Mouse (Mus musculus): ENCODE data around the gene Cttnbp2. TPM values are rescaled to one million over a fixed set of nuclear protein-coding genes. Genes with fewer than 3 reads are reported as not detected.

Gene Cttnbp2
- polyA plus RNA-seq, 3 experiments from 2014 or later: 0.26 TPM; not detected in 2

DNA sequence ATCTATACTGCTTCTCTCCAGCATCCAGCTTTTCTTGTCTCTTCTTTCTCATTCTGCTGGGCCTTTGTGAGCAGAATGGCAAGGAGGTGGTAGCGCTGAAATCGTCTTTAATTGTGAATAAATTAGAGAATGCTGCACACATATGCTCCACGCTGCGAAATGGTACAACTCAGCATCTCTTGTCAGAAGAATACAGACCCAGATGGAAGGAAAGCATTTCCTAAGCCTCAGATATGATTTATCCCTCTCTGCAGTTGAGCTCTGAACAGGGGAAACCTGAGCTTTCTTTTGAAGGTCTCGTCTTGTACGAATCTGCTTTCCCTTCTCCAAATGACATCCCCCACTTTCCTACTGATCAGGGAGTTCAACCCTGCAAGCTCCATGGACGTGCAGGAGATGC is 48.4 kb downstream of the Cttnbp2 start:
- ATAC-seq: no peak

DNA sequence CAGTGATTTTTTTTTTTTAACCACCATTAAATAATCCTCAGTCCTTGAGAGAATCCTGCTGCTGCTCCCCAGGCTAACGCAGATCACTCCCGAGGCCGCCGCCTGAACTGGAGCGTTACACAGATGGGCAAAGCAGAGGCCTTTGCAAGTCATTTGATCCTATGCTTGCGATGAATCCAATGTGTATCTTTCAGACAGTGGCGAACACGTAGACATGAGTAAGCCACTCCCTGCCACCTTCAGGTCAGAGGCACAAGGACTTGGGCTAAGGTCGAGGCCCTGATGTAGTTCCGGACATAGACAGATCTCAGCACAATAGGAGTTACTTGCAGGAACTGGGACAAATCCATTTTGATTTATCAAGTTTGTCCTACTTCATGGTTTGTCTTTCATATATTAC is 49.0 kb downstream of the Cttnbp2 start:
- ATAC-seq: no peak

DNA sequence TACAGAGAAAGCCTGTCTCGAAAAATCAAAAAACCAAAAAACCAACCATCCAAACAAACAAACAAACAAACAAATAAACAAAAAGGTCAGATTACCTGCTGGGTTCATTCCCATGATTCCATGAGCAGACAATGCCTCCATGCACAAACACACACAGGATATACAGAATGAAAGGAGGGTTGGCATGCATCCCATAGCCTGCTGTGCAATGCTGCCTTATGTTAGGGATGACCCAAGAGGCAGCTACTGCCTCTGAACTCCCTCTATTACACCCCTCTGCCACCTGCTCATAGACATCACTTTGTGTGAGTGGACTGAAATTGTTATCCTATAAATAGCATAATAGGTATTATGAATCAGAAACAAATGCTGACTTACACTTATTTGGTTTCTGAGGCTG is 55.0 kb downstream of the Cttnbp2 start:
- ATAC-seq: no peak

DNA sequence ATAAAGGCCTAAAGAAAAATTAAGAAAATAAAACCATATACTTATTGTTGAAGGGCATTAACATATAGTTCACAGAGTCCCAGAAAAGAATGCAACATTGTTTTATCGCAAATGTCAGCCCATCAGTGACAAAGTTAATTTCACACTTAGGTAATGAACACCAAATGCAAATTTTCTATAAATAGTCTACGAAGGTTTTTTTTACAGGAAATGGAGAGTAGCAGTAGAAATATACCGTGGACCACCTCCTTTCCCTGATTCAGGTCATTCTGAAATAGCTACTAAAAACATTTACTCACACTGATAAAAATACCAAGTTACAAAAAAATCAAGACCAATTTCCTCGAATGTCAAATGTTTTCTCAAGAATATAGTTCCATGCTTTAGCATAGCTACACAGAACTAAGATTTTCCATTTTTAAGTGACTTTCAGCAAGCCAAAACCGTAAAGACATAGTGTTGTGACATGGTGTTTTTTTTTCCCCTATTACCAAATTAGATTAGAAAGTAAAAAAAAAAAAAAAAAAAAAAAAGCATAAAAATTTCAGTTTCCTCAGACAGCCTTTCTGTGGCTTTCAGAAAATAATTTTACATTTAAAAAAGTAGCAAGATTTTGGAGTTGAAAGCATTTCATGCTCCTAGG is 64.0 kb downstream of the Cttnbp2 start:
- ATAC-seq: no peak

DNA sequence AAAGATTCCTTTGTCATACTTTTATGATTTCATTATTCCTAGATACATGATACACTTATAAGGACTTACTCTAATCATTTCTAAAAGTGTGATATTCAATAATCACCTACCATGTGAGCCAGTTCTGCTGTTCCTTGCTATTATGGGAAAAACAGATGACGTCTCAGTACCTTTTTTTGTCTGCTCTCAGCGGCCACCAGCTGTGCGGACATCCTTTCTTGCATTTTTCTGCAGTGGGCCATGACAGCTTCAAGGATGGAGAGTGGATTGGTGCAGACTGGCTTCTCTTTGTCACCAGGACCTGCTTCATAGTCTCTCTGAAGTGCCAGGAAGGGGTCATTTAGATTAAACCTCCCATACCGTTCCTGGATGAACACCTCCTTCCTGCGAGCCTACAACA is 66.6 kb downstream of the Cttnbp2 start:
- ATAC-seq: no peak

DNA sequence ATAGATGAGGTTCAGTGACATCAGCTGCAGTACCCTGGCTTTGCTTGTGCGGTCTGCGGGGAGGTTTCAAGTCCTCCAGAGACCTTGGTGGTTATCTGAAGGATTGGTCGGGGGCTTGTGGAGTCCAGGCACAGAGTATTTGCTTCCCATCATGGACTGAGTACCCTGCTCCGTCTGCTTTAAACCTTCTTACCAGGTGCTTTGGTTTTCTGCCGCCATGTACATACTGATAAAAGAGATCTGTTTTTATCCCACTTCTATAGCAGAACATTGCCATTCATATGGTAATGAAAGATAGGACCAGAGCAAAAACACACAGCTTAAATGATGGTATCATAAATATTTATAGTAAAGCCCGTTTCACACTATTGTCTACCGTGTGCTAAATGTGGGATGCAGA is 67.7 kb downstream of the Cttnbp2 start:
- ATAC-seq: no peak

DNA sequence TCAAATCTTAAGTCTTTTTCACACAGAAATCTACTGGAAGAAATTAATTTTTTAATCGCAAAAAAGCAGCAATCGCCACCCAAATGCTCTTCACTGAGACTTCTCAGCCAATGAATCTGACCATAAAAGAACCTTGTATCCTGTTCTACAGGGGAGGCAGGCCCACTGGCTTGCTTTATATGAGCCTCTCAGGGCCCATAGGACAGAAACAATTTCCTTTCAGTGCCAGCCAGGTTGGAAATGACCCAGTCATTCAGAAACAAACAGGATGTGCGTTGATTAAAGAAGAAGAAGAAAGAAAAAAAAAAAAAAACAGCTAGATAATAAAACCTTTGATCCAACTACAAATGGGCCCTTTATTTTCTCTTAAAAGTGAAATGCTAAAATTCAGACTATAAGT is 68.3 kb downstream of the Cttnbp2 start:
- ATAC-seq: no peak

DNA sequence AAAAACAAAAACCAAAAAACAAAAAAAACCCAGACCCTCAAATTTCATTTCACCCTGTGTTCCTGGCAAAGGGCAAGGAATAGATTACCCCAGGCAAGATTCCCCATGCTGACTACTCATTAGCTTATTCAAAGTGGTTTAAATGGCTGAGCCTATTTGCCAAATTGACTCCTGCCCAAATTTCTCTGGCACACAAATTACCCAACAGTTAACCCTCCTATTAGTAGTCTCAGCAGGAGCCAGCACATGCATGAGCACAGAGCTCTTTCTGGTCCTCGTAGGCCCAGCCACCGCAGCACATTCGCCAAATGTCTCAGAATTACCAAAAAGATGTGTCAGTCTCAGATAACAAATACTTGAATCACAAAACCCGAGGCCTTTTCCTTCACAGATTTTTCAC is 68.9 kb downstream of the Cttnbp2 start:
- ATAC-seq: no peak

DNA sequence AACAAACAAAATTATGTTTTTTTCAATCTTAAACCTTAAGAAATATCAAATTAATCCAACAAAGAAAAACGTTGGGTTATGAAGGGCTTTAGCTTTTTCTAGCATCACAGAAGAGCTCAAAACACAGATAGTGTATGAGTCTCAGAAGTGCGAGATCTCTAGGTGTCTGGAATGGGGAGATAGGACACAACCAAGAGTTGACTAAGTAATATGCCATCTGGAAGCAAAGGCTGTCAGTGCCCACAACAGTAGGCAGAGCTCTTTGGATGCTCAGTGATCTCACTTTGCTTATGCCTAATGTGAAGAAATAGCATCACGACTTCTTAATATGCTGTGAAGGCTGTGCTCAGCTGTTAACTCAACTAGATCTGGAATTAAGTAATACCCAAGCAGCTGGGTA is 72.3 kb downstream of the Cttnbp2 start:
- no peak for ATAC-seq

DNA sequence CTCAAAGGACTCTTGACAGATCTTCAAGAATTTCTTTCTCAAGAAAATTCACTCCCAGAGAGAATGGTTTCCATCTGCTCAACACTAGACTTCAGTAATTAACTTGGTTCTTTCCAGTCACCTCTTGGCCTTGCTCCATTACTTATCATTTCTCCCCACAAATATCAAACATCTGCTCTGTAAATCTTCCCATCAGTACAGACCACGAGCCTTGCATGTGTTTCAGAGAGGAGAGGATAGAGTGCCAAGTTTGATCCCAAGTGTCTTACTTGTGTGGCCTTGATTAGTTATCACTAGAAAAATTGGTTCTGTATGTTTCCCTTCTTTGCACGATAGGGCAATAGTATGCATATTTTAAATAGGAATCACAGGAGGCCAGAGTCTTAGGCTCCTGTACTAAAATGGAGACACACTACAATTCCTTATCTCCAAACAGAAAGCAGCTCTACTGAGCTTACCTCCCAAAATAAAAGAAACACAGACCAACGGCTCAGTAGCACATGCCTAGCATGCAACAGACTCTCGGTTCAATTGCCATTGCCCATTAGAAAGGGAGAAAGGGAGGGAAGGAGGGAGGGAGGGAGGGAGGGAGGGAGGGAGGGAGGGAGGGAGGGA is 73.6 kb downstream of the Cttnbp2 start:
- ATAC-seq: no peak

DNA sequence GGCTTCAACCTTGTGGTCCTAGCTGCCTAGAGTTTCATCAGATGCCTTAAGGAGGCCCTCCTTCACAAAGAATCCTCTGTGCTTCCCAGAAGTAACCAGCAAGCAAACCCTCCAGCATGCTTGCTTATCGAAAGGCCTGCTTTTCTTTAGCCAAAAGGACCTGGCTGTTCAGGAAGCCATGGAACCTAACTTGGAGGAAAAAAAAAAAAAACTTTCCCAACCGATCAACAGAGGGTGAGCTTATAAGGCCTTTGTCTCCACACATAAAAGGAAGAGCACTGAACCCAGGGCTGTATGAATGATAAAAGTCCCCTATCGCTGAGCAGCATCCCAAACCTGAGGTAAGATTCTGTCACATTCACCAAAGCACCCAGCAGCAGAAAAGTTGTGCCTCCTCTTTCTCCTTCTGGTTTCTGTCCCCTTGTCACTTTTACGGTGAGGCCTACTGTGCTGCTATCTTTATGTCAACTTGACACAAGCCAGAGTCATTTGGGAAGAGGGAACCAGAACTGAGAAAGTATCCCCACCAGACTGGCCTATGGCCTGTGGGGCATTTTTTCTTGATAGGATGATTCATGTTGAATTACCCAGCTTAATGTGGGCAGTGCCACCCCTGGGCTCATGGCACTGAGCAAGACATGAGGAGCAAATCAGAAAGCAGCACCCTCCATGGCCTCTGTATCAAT is 78.4 kb downstream of the Cttnbp2 start:
- ATAC-seq: no peak

DNA sequence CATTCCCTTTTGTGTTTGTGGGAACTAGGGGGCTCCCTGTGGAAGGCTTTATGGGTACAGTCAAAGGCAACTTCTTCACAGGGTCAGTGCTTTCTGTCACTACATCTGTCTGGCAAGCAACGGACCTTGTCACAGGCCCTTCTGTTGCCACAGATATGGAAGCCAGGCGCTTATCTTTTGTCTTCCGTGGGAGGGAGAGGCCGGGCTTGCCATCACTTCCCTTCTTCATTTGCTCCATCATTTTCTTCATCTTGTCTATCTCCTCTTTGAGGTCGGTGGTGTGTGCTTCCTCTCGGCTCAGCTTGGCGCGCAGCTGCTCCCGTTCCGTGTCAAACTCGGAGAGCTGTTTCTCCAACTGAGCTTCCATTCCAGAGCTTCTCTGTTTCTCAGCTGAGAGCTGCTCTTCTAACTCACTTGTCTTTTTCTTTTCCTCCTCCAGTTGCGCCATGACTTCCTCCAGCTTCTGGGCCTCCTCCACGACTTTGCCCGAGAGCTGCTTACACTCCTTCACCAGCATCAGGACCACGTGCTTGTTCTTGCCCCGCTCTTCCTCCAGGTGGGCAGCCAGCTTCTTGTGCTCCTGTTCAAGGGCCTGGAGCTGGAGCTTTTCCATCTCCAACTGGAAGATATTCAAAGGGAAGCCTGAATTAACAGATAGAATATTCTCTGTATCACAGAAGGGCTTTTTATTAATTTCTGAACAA is 79.7 kb downstream of the Cttnbp2 start:
- ATAC-seq: no peak

DNA sequence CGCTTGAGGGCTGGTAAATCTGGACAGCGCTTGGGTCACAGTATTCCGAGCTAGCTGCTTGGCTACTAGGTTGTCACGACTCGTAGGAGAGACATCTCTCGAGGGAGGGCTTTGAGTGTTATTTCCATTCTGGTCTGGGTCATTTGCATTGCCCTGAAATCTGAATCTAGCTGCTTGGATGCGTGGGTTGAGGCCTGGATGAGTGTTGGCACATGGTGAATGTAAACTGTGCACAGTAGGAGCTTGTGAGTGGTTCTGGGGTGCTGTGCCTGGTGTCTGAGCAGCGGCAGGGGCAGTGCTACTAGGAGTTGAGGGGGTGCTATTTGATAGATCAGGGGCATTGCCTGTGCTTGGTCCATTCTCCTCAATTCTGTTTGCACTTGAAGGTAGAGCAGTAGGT is 80.3 kb downstream of the Cttnbp2 start:
- no peak for ATAC-seq

DNA sequence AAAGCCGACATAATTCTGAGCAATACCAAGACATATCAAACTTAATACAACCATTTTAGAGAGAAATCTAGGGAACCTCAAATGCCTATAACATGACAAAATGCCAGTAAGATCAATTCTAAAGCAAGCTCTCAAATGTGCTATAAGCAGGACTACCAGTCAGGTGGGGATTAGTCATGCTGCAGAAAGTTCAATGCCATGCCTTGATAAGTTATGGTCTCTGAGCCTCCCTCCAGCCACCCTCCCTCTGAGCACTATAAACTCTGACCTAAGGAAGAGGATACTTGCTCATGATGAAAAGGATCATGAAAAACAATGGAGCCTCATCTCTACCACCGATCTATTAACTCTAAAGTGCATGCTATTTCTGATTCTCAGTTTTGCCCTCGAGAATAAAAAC is 82.3 kb downstream of the Cttnbp2 start:
- ATAC-seq: no peak

DNA sequence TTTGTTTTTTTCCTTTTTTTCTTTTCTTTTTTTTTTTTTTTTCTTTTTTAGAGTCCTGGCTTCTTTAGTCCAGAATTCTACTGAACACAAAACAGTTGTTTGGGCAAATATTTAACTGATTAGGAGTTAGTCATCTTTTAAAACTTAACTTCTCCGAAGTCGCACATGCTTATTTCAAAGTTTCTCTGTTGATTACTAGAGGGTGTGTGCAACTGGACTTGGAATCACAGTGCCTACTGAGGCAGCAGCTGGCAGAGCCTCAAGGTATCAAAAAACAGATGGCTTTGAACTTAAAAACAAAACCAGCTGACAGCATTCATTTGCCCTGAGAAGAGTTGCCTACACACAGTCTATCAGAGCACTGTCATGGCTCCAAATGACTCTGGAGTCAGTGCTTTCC is 82.8 kb downstream of the Cttnbp2 start:
- ATAC-seq: no peak

DNA sequence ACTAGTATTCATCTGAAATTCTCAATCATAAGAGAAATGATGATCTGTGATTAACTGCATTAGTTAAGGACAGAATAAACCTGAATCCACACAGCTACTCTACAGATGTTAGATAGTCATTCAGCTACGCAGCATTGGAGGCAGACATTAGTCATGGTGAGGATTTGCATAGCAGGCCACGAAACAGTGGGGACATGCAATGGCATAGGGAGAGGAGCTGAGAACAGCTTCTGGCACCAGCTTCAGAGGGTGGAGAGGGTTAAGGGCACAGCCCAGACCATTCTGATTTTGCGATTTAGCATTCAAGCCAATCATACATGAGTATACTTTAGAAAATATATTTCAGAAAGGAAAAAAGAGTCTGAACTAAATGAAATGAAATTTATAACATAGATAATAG is 84.6 kb downstream of the Cttnbp2 start:
- ATAC-seq: no peak

DNA sequence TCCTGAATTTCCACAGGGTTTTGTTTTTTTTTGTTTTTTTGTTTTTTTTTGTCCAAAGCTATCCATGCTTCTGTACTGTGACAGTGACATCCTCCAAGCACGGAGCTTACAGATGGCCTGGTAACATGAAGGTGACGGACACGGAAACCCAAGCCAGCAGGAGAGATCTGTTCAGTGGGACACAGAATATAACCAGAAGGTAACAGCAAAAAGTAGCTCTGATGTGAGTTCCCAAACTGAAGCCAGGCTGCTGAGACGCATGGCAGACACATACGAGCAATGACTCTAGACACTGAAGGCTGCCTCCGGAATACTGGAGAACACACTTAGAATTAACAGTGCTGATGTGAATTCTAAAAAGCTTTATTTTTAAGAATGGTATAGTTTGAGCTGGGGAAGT is 89.8 kb downstream of the Cttnbp2 start:
- ATAC-seq: no peak

DNA sequence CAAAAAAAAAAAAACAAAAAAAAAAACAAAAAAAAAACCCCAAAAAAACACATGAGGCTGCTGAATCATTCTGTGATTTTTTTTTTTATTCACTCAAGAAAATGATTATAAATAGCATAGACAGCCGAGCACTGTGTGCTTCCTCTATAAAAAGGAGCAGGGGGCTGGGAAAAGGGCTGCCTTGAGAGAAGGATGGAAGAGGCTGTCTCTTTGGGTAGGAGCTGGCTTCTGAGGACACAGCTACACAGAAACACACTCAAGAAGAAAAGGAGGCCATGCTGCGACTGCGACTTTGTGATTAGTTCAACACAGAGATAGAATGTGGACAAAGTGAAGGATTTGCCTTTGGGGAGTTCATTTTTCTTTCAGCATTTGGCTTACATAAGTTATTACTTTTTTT is 90.3 kb downstream of the Cttnbp2 start:
- no peak for ATAC-seq

DNA sequence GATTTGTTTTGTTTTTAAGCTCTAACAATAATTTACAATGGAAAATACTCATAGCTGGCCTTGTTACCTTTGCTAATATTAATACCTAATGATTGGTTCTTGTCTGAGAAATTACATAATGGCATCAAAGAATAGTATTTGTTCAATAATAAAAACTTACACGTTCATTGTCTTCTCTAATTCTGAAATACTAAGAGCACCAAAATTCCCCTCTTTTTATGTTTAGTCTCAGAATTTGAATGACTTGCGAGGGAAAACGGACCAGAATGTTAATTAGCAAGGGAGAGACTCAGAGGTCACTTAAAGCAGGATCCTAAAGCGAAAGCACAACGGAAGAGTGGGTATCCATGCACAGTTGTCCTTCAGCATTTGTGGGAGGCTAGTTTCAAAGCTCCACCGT is 91.5 kb downstream of the Cttnbp2 start:
- no peak for ATAC-seq

DNA sequence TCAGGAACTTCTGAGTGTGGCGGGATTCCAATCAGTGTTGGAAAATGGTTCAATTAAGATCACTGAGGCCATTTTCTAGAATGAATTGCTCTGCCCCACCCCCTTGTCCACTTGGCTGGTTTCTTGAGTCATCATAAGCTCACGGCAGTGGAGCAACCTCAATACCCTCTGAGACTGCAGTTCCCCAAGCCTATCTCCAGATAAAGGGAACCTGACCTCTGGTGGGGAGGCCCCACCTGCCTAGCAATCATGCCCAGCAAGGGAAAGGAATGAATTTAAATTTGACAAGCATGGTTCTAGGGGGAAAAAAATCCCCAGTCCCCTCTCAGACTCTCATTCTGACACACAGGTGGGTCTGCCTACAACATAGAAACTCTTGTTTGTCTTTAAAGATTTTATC is 93.1 kb downstream of the Cttnbp2 start:
- ATAC-seq: no peak

DNA sequence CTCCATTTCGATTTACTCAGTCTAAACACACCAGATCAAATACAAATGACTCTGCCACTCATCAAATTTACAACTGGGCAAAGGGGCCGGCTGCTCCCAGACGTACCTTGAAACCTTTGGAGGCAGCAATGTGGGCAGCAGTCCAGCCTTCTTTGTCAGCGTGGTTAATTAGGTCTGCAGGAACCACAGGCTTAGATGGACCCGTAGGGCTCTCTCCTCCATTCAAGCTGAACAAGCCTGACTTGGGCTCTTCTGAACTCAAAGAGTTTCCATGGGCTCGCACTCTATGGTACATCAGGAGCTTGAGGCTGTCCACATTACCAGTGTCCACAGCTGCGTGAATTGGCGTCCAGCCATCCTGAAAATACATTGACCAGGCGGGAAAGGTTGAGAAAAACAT is 94.0 kb downstream of the Cttnbp2 start:
- ATAC-seq: no peak

DNA sequence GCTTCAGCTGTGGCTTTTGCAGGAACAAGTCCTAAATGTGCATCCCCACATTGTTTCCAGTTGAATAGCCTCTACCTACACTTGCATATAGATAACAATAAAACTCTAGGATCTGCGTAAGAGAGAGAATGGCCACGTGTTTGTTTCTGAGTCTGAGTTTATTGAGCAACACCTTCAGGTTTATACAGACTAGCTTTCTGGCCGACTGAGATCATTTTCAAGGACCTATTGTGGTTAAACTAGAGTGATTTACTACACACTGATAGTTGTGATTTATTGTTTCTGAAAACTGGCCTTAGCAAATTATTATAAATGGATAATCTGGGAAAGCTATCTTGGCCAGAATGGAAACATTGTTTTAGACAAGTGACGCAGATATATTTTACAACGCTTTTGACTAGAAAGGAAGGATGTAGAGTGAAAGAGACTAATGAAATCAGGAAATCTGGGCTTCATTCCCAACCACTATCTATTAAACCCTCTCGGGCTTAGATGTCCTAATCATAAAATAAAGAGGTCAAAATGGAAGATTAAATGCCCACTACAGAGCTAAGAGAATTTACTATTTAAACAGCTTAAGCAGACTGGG is 96.7 kb downstream of the Cttnbp2 start:
- no peak for ATAC-seq

DNA sequence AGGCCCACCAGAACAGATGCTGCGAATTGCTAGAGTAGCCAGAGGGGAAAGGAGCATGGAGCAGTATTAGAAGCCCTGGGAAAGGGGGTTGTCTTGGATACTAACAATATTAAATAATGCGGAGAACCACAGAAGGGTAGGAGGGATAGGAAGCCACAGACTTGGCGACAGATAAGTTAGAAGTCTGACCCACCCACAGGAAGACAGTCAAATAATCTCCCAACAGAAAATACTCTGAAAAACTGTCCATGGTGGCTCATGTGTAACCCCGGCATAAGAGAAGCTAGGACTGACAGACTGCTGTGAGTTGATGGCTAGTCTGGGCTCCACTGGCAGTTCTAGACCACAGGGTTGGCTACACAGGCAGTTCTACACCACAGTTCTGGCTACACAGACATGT is 98.7 kb downstream of the Cttnbp2 start:
- no peak for ATAC-seq

Measured in inflammation-experienced regulatory T-cells, adult 6 months (primary cell).